Mouse (Mus musculus): ENCODE measurements around the gene Gm12169. TPM values are rescaled to one million over a fixed set of nuclear protein-coding genes. Genes with fewer than 3 reads are reported as not detected.

The Gm12169 gene
- not detected for polyA plus RNA-seq (2015; fragmentation: Illumina TruSeq; extraction: RNeasy Lipid Tissue Mini Kit (QIAGEN cat#74804); ENCODE audit: low read depth, low replicate concordance)

GRCm38 (mm10) chr11:46523912-46524311 lies at the start of gene Gm12169:
Gene Gm12169, plus strand, starts transcription at chr11:46524212.

DNA sequence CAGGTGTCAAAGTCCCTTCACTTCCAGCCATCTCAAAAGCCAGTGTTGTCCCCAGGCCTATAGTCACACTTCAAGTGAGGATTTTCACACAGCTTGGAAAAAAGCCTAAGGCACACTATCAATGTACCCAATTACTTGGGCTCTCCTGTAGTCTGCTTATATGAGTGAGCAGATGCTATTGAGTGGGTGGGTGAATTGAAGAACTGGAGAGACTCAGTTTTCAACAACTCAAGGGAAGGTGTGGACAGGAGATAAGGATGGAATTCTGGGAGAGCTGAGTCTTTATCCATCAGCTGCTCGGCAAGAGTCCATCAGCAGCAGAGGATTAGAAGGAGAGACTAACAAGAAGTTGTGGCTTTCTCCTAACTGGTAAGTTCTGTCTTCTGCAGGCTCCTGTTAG lies 47.3 kb downstream of the Gm12169 start, which contains the start of gene BC053393:
Gene BC053393, plus strand, starts transcription at position 210 of the 400 bp plus-strand sequence.

Other genes starting within 250 kb of the Gm12169 start
- 353 TPM for gene Cyfip2, start 211.4 kb upstream of the Gm12169 start, polyA plus RNA-seq (2015; fragmentation: Illumina TruSeq; extraction: RNeasy Lipid Tissue Mini Kit (QIAGEN cat#74804); ENCODE audit: low read depth, low replicate concordance)
- 0.15 TPM for gene Itk, start 134.7 kb upstream of the Gm12169 start, polyA plus RNA-seq (2015; fragmentation: Illumina TruSeq; extraction: RNeasy Lipid Tissue Mini Kit (QIAGEN cat#74804); ENCODE audit: low read depth, low replicate concordance)
- gene Fam71b, start 127.7 kb upstream of the Gm12169 start, polyA plus RNA-seq (2015; fragmentation: Illumina TruSeq; extraction: RNeasy Lipid Tissue Mini Kit (QIAGEN cat#74804); ENCODE audit: low read depth, low replicate concordance): not detected
- 52.7 TPM for gene Med7, start 87.3 kb upstream of the Gm12169 start, polyA plus RNA-seq (2015; fragmentation: Illumina TruSeq; extraction: RNeasy Lipid Tissue Mini Kit (QIAGEN cat#74804); ENCODE audit: low read depth, low replicate concordance)
- gene Havcr2, start 69.3 kb upstream of the Gm12169 start, polyA plus RNA-seq (2015; fragmentation: Illumina TruSeq; extraction: RNeasy Lipid Tissue Mini Kit (QIAGEN cat#74804); ENCODE audit: low read depth, low replicate concordance): 2.5 TPM
- not detected for gene BC053393, start 47.3 kb downstream of the Gm12169 start, polyA plus RNA-seq (2015; fragmentation: Illumina TruSeq; extraction: RNeasy Lipid Tissue Mini Kit (QIAGEN cat#74804); ENCODE audit: low read depth, low replicate concordance)
- not detected for gene Dppa1, start 105.0 kb downstream of the Gm12169 start, polyA plus RNA-seq (2015; fragmentation: Illumina TruSeq; extraction: RNeasy Lipid Tissue Mini Kit (QIAGEN cat#74804); ENCODE audit: low read depth, low replicate concordance)
- gene Timd2, start 182.8 kb downstream of the Gm12169 start, polyA plus RNA-seq (2015; fragmentation: Illumina TruSeq; extraction: RNeasy Lipid Tissue Mini Kit (QIAGEN cat#74804); ENCODE audit: low read depth, low replicate concordance): not detected
- gene Havcr1, start 210.9 kb downstream of the Gm12169 start, polyA plus RNA-seq (2015; fragmentation: Illumina TruSeq; extraction: RNeasy Lipid Tissue Mini Kit (QIAGEN cat#74804); ENCODE audit: low read depth, low replicate concordance): not detected